Mouse (Mus musculus) neural tube, embryonic 11.5 days (tissue): Measurements from ENCODE around the gene Dnajc5g. TPM values are rescaled to one million over a fixed set of nuclear protein-coding genes. Genes with fewer than 3 reads are reported as not detected.

Source experiments
- ATAC-seq: fragments of 200-750 bp; cut with Nextera tagmentation; 2 replicates; pipeline ENCODE4 v1.8.0; 2017; ENCODE audit warnings: moderate number of reproducible peaks, mild to moderate bottlenecking, moderate TSS enrichment, moderate library complexity; ENCODE audit not compliant: insufficient read depth, low FRiP score, low TSS enrichment
- DNase-seq: peaks from one replicate; pipeline ENCODE4 v3.0.0-alpha.2; 2015; ENCODE audit warnings: low spot score
- H3K27ac ChIP-seq: fragments of 300-500 bp; sonication (generic); 2 replicates; pipeline ENCODE4 v1.5.1; 2014; ENCODE audit warnings: low read depth, mild to moderate bottlenecking, low read length
- H3K27me3 ChIP-seq: fragments of 300-500 bp; sonication (generic); 2 replicates; pipeline ENCODE4 v1.6.1; 2014; ENCODE audit warnings: mild to moderate bottlenecking, low read length, mixed read lengths; ENCODE audit not compliant: control insufficient read depth, insufficient read depth
- H3K36me3 ChIP-seq: fragments of 300-500 bp; sonication (generic); 2 replicates; pipeline ENCODE4 v1.6.1; 2014; ENCODE audit warnings: mild to moderate bottlenecking, low read length, moderate library complexity, mixed read lengths; ENCODE audit not compliant: control insufficient read depth, insufficient read depth
- H3K4me1 ChIP-seq: fragments of 300-500 bp; sonication (generic); 2 replicates; pipeline ENCODE4 v1.6.1; 2014; ENCODE audit warnings: low read length, mixed read lengths; ENCODE audit not compliant: control insufficient read depth, insufficient read depth
- H3K4me2 ChIP-seq: fragments of 300-500 bp; sonication (generic); 2 replicates; pipeline ENCODE4 v1.6.1; 2014; ENCODE audit warnings: low read depth, mild to moderate bottlenecking, moderate library complexity
- H3K4me3 ChIP-seq: fragments of 300-500 bp; sonication (generic); 2 replicates; pipeline ENCODE4 v1.5.1; 2014; ENCODE audit warnings: low read depth, low read length
- H3K9ac ChIP-seq: fragments of 300-500 bp; sonication (generic); 2 replicates; pipeline ENCODE4 v1.6.1; 2014; ENCODE audit warnings: mild to moderate bottlenecking, low read length
- H3K9me3 ChIP-seq: fragments of 300-500 bp; sonication (generic); 2 replicates; pipeline ENCODE4 v1.6.1; 2016; ENCODE audit warnings: low read length; ENCODE audit not compliant: control insufficient read depth
- WGBS: fragments of 180-500 bp; shearing (Covaris S2); extraction: QIAGEN DNeasy Blood & Tissue Kit; methylation state at CpG from one replicate; pipeline ENCODE4 v1.1.7; 2014; 5-methylcytosine and 5-hydroxymethylcytosine counted together
- polyA plus RNA-seq: library from polyadenylated mRNA; unstranded; fragments of >200 nt; fragmentation: Nextera tagmentation; extraction: Ambion mirVana; gene quantifications from 2 replicates; pipeline ENCODE4 v1.2.1, GENCODE M21; 2014

Dnajc5g gene
- polyA plus RNA-seq, 1 experiment from 2014 or later: not detected

- no peaks in the 10 kb centered on the region for H3K9me3 ChIP-seq
- peaks cover 5% of the 10 kb centered on the region for H3K36me3 ChIP-seq
- H3K9ac ChIP-seq: no peak overlapping the region
- H3K4me1 ChIP-seq: peaks cover 2% of the 10 kb centered on the region; the same call in 1 of the 2 replicates
- DNase-seq: peak; percentile 63
- no peak overlapping the region for H3K4me3 ChIP-seq
- 22% methylated on average over 5 of the region's 5 CpGs for WGBS
- H3K27me3 ChIP-seq: no peaks in the 10 kb centered on the region
- no peak overlapping the region for H3K4me2 ChIP-seq
- H3K27ac ChIP-seq: no peak overlapping the region
- no peak for ATAC-seq
Measured at GRCm38 (mm10) chr5:31082355-31082754, 23.7 kb upstream of the Dnajc5g start.

- H3K27me3 ChIP-seq: no peaks in the 10 kb centered on the region
- H3K4me2 ChIP-seq: no peak overlapping the region
- no peak overlapping the region for H3K4me3 ChIP-seq
- no peaks in the 10 kb centered on the region for H3K9me3 ChIP-seq
- peak overlapping the region; percentile 56; the same call in 1 of the 2 replicates for H3K27ac ChIP-seq
- no peak overlapping the region for H3K9ac ChIP-seq
- ATAC-seq (no peak; the same call in 1 of the 2 replicates), DNase-seq (no peak)
- 46% methylated on average over 12 of the region's 12 CpGs for WGBS
- H3K4me1 ChIP-seq: peaks cover 2% of the 10 kb centered on the region; the same call in 1 of the 2 replicates
- peaks cover 3% of the 10 kb centered on the region for H3K36me3 ChIP-seq
Measured at GRCm38 (mm10) chr5:31082935-31083625, 23.0 kb upstream of the Dnajc5g start.

DNA sequence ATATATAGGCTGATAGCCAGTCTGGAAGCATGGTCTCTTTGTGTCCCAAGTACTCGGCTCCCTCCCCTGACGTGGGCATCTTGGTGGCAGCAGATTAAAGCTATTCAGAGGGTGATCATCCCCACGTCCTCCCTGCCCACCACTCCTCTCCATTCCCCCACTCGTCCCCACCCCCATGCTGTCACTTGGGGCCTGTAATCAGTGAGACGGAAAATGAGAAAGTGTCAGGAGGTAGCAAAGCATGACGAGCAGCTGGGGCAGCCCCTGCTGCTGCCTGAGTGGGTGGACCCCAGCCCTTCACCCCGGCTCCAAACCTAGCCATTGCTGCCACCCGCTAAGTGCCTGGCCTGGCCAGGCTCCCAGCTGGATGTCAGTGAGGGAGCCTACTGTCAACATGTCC is 22.1 kb upstream of the Dnajc5g start:
- H3K9ac ChIP-seq: no peak overlapping the region
- H3K4me1 ChIP-seq: peaks cover 2% of the 10 kb centered on the region; the same call in 1 of the 2 replicates
- H3K27ac ChIP-seq: no peak overlapping the region
- no peaks in the 10 kb centered on the region for H3K36me3 ChIP-seq
- 16% methylated on average over 8 of the region's 8 CpGs for WGBS
- no peak overlapping the region for H3K4me3 ChIP-seq
- ATAC-seq (peak; percentile 66), DNase-seq (peak; percentile 59)
- H3K27me3 ChIP-seq: peaks cover 6% of the 10 kb centered on the region; the same call in 1 of the 2 replicates
- H3K9me3 ChIP-seq: no peaks in the 10 kb centered on the region
- no peak overlapping the region for H3K4me2 ChIP-seq

DNA sequence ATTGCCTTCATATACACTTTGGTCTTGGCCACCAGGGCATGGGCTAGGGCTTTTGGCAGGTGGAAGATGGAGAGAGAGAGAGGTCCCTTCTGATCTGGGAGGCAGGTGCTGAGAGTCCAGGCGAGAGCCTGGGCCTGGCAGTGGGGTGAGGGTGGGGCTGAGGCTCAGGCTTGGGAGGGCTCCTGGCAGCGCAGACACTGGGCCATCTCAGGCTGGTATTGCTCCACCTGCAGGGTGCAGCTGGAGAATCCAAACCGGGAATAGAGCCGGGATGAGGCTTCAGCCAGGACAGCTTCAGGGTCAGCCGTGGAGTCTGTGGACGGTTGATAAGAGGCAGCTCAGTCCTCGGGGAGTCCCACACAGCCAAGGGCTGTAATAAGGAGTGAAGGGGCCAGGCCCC is 19.5 kb upstream of the Dnajc5g start:
- H3K9ac ChIP-seq: no peak overlapping the region
- ATAC-seq (no peak), DNase-seq (no peak)
- no peak overlapping the region for H3K4me3 ChIP-seq
- no peak overlapping the region for H3K27ac ChIP-seq
- H3K9me3 ChIP-seq: no peaks in the 10 kb centered on the region
- H3K4me1 ChIP-seq: peaks cover 2% of the 10 kb centered on the region; the same call in 1 of the 2 replicates
- H3K4me2 ChIP-seq: no peak overlapping the region
- H3K27me3 ChIP-seq: peaks cover 22% of the 10 kb centered on the region
- H3K36me3 ChIP-seq: no peaks in the 10 kb centered on the region
- 37% methylated on average over 7 of the region's 7 CpGs for WGBS

- 86% methylated on average over 2 of the region's 2 CpGs for WGBS
- no peak overlapping the region for H3K27ac ChIP-seq
Measured at GRCm38 (mm10) chr5:31087131-31087530, 19.0 kb upstream of the Dnajc5g start.

DNA sequence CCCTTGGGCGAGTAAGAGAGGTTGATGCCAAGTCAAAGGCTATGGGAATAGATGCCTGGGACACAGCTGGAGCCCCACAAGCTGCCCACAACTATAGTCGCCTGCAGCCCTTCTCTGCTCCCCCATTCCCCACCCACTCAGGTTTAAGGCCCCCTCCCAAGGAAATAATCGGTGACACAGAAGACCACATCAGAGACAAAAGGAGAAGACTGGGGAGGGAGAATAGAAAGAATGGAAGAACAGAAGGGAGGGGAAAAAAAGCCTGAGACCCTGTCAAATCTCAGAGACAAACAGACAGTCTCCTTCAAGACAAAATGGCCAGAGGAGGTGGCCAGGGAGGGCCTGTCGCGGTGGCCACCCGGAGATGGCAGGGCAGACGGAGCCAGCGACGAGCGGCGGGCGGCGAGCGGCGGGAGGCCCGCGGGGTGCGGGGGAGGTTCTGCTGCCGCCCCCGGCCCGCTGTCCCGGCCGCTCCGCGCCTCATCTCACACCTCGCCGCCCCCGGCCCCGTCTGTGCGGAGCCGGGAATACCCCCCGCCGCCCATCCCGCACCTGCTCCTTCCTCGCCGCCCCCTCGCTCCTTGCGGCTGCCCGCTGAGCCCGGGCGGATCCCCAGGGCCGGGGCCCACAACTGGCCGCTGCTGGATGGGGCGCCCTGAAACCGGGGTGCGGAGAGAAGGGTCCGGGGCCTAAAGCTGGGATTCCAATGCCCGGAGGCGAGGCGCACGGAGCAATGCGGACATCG is 13.7 kb upstream of the Dnajc5g start:
- Histone ChIP-seq H3K27ac (no peak overlapping the region), H3K4me1 (peaks cover 15% of the 10 kb centered on the region), H3K27me3 (peaks cover 77% of the 10 kb centered on the region), H3K36me3 (no peaks in the 10 kb centered on the region), H3K4me2 (peak overlapping the region; percentile 45), H3K9me3 (no peaks in the 10 kb centered on the region), H3K4me3 (peak overlapping the region; percentile 41), H3K9ac (peak overlapping the region; percentile 63)
- DNase-seq (no peak), ATAC-seq (no peak)
- 2% methylated on average over 36 of the region's 53 CpGs for WGBS

More at GRCm38 (mm10) chr5:31087131-31087530, 19.0 kb upstream of the Dnajc5g start:
- Histone ChIP-seq H3K36me3 (no peaks in the 10 kb centered on the region), H3K4me3 (no peak overlapping the region), H3K9ac (no peak overlapping the region), H3K4me1 (peaks cover 2% of the 10 kb centered on the region; the same call in 1 of the 2 replicates), H3K4me2 (no peak overlapping the region), H3K9me3 (no peaks in the 10 kb centered on the region), H3K27me3 (peaks cover 28% of the 10 kb centered on the region)
- no peak for ATAC-seq
- DNase-seq: no peak

DNA sequence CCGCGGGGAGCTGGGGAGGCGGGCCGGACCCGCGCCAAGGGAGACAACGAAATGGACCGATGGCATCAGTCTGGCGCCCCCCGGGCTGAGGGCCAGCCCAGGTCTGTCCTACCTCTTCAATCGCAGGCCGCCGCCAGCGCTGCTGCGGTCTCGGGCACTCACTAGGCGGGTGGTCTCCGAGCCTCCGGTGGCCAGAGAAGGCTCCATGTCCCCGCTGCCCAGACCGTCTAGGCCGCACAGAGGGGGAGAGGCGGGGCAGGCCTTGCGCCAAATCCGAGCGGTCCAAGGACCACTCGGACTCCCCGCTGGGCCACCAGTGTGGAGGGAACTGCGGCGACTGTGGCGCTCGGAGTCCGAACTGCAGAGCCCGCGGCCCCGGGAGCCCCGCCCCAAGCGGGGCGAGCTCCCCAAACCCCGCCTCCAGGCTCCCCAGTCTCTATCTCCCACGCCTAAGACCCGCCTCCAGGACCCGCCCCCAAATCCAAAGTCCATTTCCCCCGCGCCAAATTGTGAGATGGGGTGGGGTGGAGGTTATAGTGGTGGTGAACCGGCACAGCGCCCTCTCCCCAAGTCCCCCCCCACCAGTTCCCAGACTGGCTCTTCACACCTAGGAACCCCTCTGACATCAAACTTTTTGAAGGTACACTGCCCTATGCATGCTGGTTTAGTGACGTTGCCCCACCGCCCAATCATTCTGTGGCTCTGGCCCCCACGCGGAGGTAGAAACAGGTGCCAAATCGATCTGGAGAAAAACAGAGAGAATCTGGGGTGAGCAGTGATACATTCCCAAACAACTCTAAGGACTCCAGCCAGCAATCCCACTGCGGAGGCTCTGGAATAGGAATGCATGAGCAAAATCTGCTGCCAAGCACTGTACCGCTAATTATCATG is 12.7 kb upstream of the Dnajc5g start:
- no peaks in the 10 kb centered on the region for H3K36me3 ChIP-seq
- H3K27ac ChIP-seq: no peak overlapping the region
- H3K27me3 ChIP-seq: peaks cover 76% of the 10 kb centered on the region
- no peaks in the 10 kb centered on the region for H3K9me3 ChIP-seq
- H3K4me3 ChIP-seq: peak overlapping the region; percentile 41
- H3K9ac ChIP-seq: peak overlapping the region; percentile 63
- peaks cover 15% of the 10 kb centered on the region for H3K4me1 ChIP-seq
- DNase-seq: peak; percentile 59
- peak; percentile 58; the same call in 1 of the 2 replicates for ATAC-seq
- WGBS: under 1% methylated on average over 51 of the region's 54 CpGs
- H3K4me2 ChIP-seq: peak overlapping the region; percentile 45

- Histone ChIP-seq H3K27me3 (peaks cover 72% of the 10 kb centered on the region), H3K9me3 (no peaks in the 10 kb centered on the region), H3K36me3 (no peaks in the 10 kb centered on the region), H3K4me1 (peaks cover 15% of the 10 kb centered on the region), H3K4me2 (peak overlapping the region; percentile 6), H3K9ac (no peak overlapping the region), H3K27ac (no peak overlapping the region), H3K4me3 (peak overlapping the region; percentile 7; the same call in 1 of the 2 replicates)
- ATAC-seq: no peak
- DNase-seq: no peak
- WGBS: 3% methylated on average over 28 of the region's 29 CpGs
Measured at GRCm38 (mm10) chr5:31094100-31094798, 11.8 kb upstream of the Dnajc5g start.
